Comparison of ENCODE assay signal across 8 mouse cellular contexts in the genomic region with DNA sequence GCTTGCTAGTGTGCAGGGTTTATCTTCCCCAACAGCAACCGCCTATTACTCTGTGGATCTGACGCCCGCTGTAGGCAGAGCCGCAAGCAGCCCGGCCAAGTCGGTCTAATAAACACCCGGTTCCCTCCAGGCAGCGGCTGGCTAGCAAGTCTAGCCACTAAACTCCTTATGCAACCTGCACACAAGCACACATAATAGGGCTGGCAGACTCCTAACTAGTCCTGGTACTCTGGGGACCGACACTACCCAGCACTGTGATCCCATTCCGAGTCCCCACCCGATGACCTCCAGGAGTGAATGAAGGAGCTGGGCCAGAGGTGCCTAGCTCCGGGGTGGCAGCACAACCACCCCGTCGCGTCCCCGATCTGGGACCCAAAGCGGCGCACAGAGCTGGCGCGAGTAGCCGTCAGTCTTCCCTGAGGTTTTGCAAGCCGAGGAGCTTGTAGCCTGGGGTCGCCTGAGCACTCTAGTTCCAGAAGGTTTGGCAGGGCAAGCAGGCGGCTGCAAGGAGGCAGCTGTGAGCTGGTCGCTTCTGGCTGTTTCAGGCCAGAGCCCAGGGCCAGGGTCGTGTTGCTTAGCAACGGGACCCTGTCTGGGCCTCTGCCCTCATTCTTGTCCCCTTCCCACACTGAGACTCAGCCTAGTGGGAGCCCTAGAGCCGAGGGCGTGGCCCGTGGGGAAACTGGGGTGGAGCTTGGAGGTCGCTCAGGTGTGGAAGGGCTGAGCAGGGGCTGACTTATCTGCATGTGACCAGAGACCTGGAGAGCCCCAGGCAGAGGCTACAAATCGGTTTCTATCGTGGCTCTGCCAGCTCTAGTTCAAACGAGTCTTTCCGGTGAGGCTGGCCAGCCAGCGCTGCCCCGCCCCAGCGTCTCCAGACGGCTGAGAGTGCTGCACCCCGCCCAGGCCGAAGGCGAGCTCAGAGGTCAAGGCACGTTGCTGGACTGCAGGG.
DNase-seq lines count a peak whose midpoint lies in the region; ATAC-seq and TF ChIP-seq lines count a peak whose summit lies in the region.

No protein-coding gene starts in this region.

- peaks cover 7% of the 10 kb centered on the region; the same call in 1 of the 2 replicates for H3K9me3 ChIP-seq in embryonic facial prominence, embryonic 10.5 days
- H3K9me3 ChIP-seq in intestine, postnatal 0 days (ENCODE audit: control insufficient read depth) = no peaks in the 10 kb centered on the region
- H3K9me3 ChIP-seq in limb, embryonic 11.5 days (ENCODE audit: control insufficient read depth, low read length) = no peaks in the 10 kb centered on the region
- no peaks in the 10 kb centered on the region for H3K9me3 ChIP-seq in midbrain, embryonic 13.5 days
- H3K9me3 ChIP-seq in stomach, embryonic 16.5 days (replicated peaks; ENCODE audit: control insufficient read depth, low read length) = no peaks in the 10 kb centered on the region

- 2% methylated on average over 43 of the region's 43 CpGs for WGBS in embryonic facial prominence, embryonic 10.5 days
- WGBS in intestine, postnatal 0 days = 3% methylated on average over 43 of the region's 43 CpGs
- WGBS in limb, embryonic 11.5 days = 1% methylated on average over 43 of the region's 43 CpGs
- 1% methylated on average over 43 of the region's 43 CpGs for WGBS in midbrain, embryonic 13.5 days
- 3% methylated on average over 43 of the region's 43 CpGs for WGBS in stomach, embryonic 16.5 days

- H3K4me2 ChIP-seq in intestine, postnatal 0 days (replicated peaks; ENCODE audit: low read depth) = peak overlapping the region; percentile 85
- H3K4me2 ChIP-seq in limb, embryonic 11.5 days (ENCODE audit: low read depth, severe bottlenecking) = peak overlapping the region; percentile 64
- H3K4me2 ChIP-seq in midbrain, embryonic 13.5 days (replicated peaks) = peak overlapping the region; percentile 59
- peak overlapping the region; percentile 80 for H3K4me2 ChIP-seq in stomach, embryonic 16.5 days (ENCODE audit: low read depth, low read length)

- DNase-seq in WW6 (ENCODE audit: low read depth, low spot score) = peak; percentile 65
- peak; percentile 86 for DNase-seq in embryonic facial prominence, embryonic 10.5 days (ENCODE audit: low spot score)
- peak; percentile 76 to 85 for DNase-seq in heart, adult 18-20 months
- DNase-seq in limb, embryonic 11.5 days (ENCODE audit: low spot score) = peak; percentile 86

- H3K4me1 ChIP-seq in embryonic facial prominence, embryonic 10.5 days = peaks cover 23% of the 10 kb centered on the region
- H3K4me1 ChIP-seq in intestine, postnatal 0 days (replicated peaks; ENCODE audit: control insufficient read depth, insufficient read depth, low read length) = 0 out of 2 replicates have a peak, but pooled peaks cover 11% of the 10 kb centered on the region
- H3K4me1 ChIP-seq in limb, embryonic 11.5 days (ENCODE audit: control insufficient read depth, insufficient read depth, low read length) = peaks cover 11% of the 10 kb centered on the region
- H3K4me1 ChIP-seq in midbrain, embryonic 13.5 days (replicated peaks) = peaks cover 20% of the 10 kb centered on the region
- peaks cover 19% of the 10 kb centered on the region for H3K4me1 ChIP-seq in stomach, embryonic 16.5 days (ENCODE audit: control insufficient read depth, insufficient read depth, low read length)

- no peaks in the 10 kb centered on the region for H3K27me3 ChIP-seq in embryonic facial prominence, embryonic 10.5 days (replicated peaks; ENCODE audit: low read depth, poor library complexity, severe bottlenecking)
- no peaks in the 10 kb centered on the region for H3K27me3 ChIP-seq in intestine, postnatal 0 days (replicated peaks; ENCODE audit: control insufficient read depth, insufficient read depth, low read length)
- no peaks in the 10 kb centered on the region for H3K27me3 ChIP-seq in limb, embryonic 11.5 days (ENCODE audit: control insufficient read depth, insufficient read depth, low read length)
- H3K27me3 ChIP-seq in midbrain, embryonic 13.5 days = no peaks in the 10 kb centered on the region
- H3K27me3 ChIP-seq in stomach, embryonic 16.5 days (ENCODE audit: control insufficient read depth, insufficient read depth, low read length) = no peaks in the 10 kb centered on the region

- peak overlapping the region; percentile 31; the same call in 1 of the 2 replicates for H3K9ac ChIP-seq in intestine, postnatal 0 days (ENCODE audit: low read depth, low read length)
- peak overlapping the region; percentile 41 for H3K9ac ChIP-seq in limb, embryonic 11.5 days (ENCODE audit: low read length)
- peak overlapping the region; percentile 56 for H3K9ac ChIP-seq in midbrain, embryonic 13.5 days (replicated peaks)
- H3K9ac ChIP-seq in stomach, embryonic 16.5 days (ENCODE audit: low read length) = peak overlapping the region; percentile 71

- no peaks in the 10 kb centered on the region for H3K36me3 ChIP-seq in embryonic facial prominence, embryonic 10.5 days (replicated peaks)
- no peaks in the 10 kb centered on the region for H3K36me3 ChIP-seq in intestine, postnatal 0 days (ENCODE audit: control insufficient read depth, insufficient read depth)
- H3K36me3 ChIP-seq in limb, embryonic 11.5 days (ENCODE audit: control insufficient read depth, insufficient read depth, low read length) = no peaks in the 10 kb centered on the region
- no peaks in the 10 kb centered on the region for H3K36me3 ChIP-seq in midbrain, embryonic 13.5 days
- H3K36me3 ChIP-seq in stomach, embryonic 16.5 days (ENCODE audit: control insufficient read depth, insufficient read depth, low read length) = no peaks in the 10 kb centered on the region

- peak; percentile 74 for ATAC-seq in intestine, postnatal 0 days
- peak; percentile 91 for ATAC-seq in limb, embryonic 11.5 days (ENCODE audit: insufficient number of reproducible peaks, low FRiP score, low TSS enrichment, low read depth)
- peak; percentile 93 for ATAC-seq in midbrain, embryonic 13.5 days
- ATAC-seq in stomach, embryonic 16.5 days (ENCODE audit: insufficient read depth, low FRiP score) = peak; percentile 88
- ATAC-seq in megakaryocyte, adult 5-6 weeks (ENCODE audit: poor library complexity, severe bottlenecking) = no peak

- peak overlapping the region; percentile 88 for H3K27ac ChIP-seq in embryonic facial prominence, embryonic 10.5 days (replicated peaks)
- H3K27ac ChIP-seq in intestine, postnatal 0 days (ENCODE audit: low read depth, low read length) = no peak overlapping the region
- peak overlapping the region; percentile 81 for H3K27ac ChIP-seq in limb, embryonic 11.5 days (replicated peaks; ENCODE audit: low read depth, low read length)
- peak overlapping the region; percentile 73 for H3K27ac ChIP-seq in midbrain, embryonic 13.5 days
- H3K27ac ChIP-seq in stomach, embryonic 16.5 days (ENCODE audit: low read length) = peak overlapping the region; percentile 79

- peak overlapping the region; percentile 56 for H3K4me3 ChIP-seq in embryonic facial prominence, embryonic 10.5 days
- peak overlapping the region; percentile 34 for H3K4me3 ChIP-seq in intestine, postnatal 0 days (ENCODE audit: low read depth, low read length)
- H3K4me3 ChIP-seq in limb, embryonic 11.5 days (ENCODE audit: low read depth, low read length) = peak overlapping the region; percentile 15
- H3K4me3 ChIP-seq in midbrain, embryonic 13.5 days (replicated peaks) = peak overlapping the region; percentile 30
- H3K4me3 ChIP-seq in stomach, embryonic 16.5 days (replicated peaks; ENCODE audit: low read length) = peak overlapping the region; percentile 40

- 0 out of 2 replicates have a peak, but pooled peaks have one; percentile 4 for TF ChIP-seq CTCF in intestine, postnatal 0 days (IDR thresholded peaks at IDR 0.05; ENCODE audit: low read depth)
